Mouse (Mus musculus): Measurements from ENCODE around the gene Clptm1. TPM values are rescaled to one million over a fixed set of nuclear protein-coding genes. Genes with fewer than 3 reads are reported as not detected.
A peak's percentile ranks its signal among the peaks of the same experiment; 100 is the strongest.
"Not testable (repeated sequence)": the region's sequence is repeated elsewhere in the genome, so short reads cannot be mapped to it uniquely, and the experiment has no call there.

Clptm1 gene
- total RNA-seq, 4 experiments from 2014 or later: 140 to 150 (median 146) TPM

DNA sequence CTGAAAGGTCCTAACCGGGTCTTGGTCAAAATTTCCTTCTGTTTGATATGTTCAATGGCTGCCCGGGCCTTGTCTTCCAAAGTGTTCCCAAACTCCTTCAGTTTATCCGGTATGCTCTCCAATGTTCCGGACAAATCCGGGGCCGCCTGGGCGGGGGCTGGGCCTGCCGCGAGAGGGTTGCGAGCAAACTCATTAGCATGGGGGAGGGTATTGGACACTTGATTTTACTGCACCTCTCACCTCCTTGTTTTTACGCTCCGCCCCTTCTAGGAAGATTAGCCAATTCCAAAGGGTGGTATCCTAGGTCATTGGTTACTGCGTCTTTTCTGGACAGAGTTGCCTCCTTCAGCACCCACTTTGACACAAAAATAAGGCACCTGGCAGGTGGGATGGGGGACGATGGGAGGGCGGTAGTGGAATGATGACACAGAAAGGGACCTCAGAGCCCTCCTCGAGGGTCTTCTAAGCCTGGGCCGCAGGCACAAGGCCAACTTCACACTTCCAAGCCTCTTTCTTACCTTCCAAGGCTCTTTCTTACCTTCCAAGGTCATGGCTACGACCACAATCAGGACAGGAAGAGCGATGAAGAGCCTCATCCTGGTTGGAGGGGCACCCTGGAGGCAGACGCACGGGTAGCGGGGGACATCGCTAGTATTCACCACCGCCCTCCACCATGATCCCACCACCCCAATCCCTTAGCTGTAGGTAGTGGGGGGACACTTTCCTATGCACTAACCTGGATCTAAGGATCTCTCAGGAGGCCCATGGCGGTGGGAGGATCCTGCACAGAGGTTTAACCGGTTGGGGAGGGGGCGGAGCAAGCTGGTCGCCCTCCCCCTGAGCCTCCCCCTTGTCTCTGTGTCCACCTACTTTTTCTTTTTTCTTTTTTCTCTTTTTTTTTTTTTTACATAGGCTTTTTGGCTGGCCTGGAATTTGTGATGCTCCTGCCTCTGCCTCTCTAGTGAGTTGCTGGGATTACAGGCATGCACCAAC, 27.3 kb upstream of the Clptm1 start, which contains the start of gene Apoc1:
Apoc1 (minus strand) TSS at position 788 of the 993 bp plus-strand sequence.
- no peak for DNase-seq (ENCODE audit: low spot score in 2 of 2)

DNA sequence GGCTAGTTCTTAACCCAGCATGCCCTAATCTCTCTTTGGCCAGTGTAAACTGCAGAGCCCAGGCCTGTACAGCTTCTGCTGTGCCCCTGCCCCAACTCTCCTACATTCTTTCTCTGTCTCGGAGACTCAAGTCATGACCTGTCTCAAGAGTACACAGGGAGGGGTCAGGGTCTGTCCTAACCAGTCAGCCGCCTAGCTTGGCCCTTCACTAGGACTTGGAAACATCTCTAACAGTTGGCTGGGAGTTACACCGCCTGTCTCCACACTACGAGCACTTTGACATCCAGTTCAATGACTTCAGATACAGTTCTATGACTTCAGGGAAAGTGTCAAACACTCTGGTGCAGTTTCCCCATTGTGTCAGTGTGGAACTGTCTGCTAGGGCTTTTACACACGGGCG, 26.6 kb upstream of the Clptm1 start:
- no peak for DNase-seq (ENCODE audit: low spot score in 2 of 2)

GRCm38 (mm10) chr7:19690845-19691244, 26.0 kb upstream of the Clptm1 start:
- no peak for DNase-seq (ENCODE audit: low spot score in 2 of 2)

DNA sequence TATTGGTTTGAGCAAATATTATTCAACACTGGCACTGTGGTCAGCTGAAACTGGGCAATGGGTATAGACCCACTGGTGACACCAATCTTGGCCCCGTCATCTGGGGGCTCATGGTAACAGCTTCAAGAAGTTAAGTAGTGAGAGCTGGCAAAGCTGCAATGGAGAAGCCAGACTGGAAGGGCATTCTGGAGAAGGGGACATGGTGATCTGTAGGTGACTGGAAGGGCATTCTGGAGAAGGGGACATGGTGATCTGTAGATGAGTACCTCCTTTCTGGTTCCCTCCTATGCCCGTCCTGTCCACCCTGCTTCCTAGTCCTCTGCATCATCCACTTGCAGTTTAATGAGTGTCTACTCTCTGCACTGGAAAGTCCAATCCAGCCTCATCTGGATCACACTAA, 23.8 kb upstream of the Clptm1 start:
- no peak for DNase-seq (ENCODE audit: low spot score in 2 of 2)

DNA sequence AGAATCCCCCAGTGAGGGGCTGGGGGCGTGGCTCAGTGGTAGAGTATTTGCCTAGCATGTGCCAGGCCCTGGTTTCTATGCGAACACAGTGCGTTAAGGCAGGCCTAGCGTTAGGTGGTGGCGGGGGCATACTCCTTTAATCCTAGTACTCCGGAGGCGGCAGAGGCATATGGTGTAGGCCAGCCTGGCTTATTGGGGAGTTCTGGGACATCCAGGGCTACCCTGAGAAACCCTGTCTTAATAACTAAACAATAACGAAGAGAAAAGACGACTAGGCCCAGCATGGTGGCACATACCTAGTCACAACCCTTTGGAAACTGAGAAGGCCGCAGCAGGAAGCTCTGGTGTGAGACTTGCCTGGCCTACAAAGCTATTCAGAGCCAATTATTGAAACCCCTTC, 23.3 kb upstream of the Clptm1 start:
- no peak for DNase-seq (ENCODE audit: low spot score in 2 of 2)

DNA sequence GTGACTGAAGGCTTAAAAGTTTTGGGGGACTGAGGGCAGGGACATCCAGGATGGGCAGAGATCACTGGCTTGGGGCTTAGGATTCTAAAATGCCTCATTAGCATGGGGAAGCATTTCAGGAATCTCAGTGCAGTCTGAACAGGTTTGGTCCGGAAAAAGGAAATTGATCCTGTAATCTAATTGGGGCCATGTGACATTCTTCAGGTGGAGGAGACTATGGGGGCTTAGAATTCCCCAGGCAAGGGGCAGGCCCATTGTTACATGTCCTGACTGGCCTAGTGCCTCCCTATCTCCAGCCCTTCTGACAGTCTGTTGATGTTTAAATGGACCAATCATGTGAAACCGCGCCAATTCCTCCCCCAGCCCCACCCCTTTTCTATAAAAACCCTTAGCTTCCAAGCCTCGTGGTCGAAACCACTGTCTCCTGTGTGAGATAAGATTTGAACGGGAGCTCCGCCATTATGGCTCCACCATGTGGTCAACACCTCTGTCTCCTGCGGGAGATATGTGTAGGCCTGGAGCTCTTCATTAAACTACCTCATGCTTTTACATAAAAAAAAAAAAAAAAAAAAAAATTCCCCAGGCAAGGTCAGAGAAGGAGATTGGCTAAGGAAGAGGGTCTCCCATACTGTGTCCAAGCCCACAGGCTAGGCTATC, 22.2 kb upstream of the Clptm1 start:
- not testable (repeated sequence) for DNase-seq (ENCODE audit: low spot score in 2 of 2)

DNA sequence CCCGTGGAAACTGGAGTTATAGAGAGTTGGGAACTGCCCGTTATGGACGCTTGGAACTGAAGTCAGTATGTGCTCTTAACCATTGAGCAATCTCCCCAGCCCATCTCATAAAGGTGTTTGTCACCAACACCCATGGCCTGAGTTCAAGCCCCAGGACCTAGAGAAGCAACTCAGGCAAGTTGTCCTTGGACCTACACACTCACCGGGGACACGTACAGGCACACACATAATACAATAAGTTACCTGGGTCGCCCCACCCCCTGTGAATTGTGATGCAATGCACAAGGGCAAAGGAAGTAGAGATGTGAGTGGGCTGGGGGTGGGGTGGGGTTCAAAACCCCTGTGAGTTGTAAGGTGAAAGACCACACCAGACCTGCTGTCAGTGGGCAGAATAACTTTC, 21.7 kb upstream of the Clptm1 start:
- no peak for DNase-seq (ENCODE audit: low spot score in 2 of 2)

- no peak for DNase-seq (ENCODE audit: low spot score in 2 of 2)
Observed at GRCm38 (mm10) chr7:19685374-19685773, 20.5 kb upstream of the Clptm1 start.

DNA sequence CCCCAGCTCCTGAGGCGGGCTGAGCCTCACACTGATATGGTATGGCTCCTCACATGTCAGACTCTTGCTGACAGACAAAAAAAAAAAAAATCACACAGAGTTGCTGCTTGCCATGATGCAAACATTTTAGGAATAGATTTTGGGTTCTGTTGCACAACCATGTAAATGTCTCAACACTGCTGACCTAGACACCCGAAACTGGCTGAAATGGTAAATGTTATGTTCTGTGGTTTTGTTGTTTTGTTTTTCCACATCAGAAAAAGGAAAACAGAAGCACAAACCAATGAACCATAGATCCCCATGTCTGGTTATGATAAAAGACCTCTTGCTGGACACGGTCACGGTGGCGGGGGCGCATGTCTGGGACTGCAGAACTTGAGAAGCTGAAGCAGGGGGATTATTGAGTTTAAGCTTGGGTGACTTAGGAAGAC, 19.0 kb upstream of the Clptm1 start:
- DNase-seq (ENCODE audit: low spot score in 2 of 2): no peak

DNA sequence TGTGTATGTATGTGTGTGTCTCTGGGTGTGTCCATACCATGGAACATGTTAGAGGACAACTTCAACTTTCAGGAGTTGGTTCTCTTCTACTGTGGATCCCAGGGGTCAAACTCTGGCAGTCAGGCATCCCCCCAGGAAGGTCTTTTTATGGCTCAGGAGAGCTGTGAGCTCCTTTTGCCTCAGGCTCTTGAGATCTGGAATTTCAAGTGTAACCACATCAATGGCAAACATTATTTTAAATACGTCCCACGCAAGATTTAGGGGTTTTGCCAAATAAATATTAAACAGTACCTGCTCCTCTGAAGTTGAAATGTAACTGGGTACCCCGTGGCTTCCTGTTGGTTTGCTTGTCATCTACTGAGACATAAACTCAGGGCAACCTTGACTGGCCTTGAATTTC, 18.1 kb upstream of the Clptm1 start:
- no peak for DNase-seq (ENCODE audit: low spot score in 2 of 2)

- no peak for DNase-seq (ENCODE audit: low spot score in 2 of 2)
Observed at GRCm38 (mm10) chr7:19681202-19681694, 16.4 kb upstream of the Clptm1 start, which contains the start of the genes Gm44805 and Apoc4. Gm44805 (minus strand) TSS chr7:19681423. Apoc4 (minus strand) TSS chr7:19681479.

- DNase-seq (ENCODE audit: low spot score in 2 of 2): no peak
Observed at GRCm38 (mm10) chr7:19680702-19681101, 15.9 kb upstream of the Clptm1 start.

DNA sequence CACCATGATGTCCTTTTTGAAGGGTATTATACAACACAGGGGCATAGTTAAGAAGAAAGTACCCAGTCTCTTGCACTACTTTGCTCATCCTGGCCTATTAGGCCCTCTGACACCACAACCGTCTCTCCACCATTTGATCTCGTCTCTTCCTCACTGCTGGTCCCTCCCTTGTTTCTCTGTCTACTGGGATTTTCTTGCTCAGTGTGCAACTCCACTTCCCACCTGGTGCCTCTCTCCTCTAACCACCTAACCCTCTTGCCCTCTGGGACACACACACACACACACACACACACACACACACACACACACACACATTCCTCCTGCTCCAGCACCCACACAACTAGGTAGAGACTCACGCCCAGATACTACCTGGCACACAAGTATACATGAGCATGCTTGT, 14.1 kb upstream of the Clptm1 start:
- no peak for DNase-seq (ENCODE audit: low spot score in 2 of 2)

DNA sequence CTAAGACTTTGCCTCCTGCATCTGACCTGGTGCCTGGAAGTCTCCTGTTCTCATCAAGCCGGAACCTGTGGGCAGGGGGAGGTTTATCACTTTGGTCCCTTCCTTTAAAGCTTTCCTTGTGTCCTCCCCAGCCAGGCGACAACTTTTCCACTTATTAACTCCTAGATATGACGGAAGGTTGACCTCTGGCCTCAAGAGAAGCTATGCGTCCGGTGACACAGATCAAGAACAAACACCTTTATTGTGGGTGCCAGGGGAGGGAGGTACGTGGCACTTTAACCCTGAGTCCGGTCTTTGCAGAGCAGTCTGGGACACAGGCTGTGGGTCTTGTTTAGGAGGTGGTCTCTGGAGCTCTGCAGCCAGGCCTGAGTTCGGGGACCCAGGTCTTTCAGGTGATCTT, 13.0 kb upstream of the Clptm1 start, which contains the start of gene Apoc2:
Apoc2 (minus strand) TSS at position 70 of the 400 bp plus-strand sequence.
- DNase-seq (ENCODE audit: low spot score in 2 of 2): no peak

DNA sequence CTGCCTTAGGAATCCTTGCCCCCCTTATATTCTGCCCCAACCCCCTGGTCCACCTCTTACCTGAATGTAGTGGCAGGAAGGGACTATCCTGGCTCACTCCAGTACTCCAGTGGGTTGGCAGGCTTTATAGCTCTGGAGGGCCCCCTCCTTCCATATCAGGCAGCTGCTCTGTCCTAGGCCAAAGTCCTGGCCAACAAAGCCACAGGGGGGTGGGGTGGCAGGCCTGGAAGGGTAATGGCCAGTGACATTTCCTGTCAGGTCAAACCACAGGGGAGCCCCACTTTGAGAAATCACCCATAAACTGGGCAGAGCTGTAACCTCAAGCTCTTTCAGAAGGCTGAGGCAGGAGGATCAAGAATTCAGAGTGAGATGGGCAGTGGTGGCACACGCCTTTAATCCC, 11.8 kb upstream of the Clptm1 start:
- DNase-seq (ENCODE audit: low spot score in 2 of 2): no peak

DNA sequence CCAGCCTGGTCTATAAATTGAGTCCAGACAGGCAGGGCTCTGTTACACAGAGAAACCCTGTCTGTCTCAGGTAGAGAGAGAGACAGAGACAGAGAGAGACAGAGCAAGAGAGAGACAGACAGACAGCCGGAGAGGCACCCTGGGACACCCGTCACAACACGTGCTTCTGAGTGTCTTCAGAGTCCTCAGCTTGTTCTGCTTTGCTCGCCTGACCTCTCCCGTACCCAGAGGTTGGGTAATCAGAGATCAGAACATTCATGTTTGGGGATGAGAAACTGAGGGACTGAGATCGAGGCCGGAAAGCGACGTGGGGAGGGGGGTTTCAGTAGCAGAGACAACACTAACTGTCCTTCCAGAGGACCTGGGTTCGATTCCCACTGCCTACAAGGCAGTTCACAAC, 11.0 kb upstream of the Clptm1 start:
- DNase-seq (ENCODE audit: low spot score in 2 of 2): no peak

- DNase-seq (ENCODE audit: low spot score in 2 of 2): no peak
Observed at GRCm38 (mm10) chr7:19673083-19673699, 8.4 kb upstream of the Clptm1 start.

DNA sequence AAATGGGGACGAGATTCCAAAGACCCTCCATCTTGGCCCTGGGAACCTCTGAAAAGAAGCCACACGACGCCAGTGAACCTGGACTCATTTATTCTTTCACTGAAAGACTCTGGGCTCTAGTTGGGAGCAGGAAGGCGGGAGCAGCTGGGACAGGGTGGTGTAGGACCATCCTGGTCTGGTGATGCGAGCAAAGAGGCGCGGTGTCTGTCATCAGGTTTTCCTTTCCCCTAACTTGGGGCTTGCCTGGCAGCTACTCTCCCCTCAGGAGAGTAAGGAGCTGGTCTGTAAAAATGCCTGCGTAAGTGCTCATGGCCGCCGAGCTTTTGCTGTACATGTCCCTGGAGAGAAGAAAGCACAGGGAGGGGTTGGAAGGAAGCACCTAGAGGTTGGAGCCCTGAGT, 6.7 kb upstream of the Clptm1 start:
- DNase-seq (ENCODE audit: low spot score in 2 of 2): no peak

GRCm38 (mm10) chr7:19668947-19669721, 4.3 kb upstream of the Clptm1 start:
- peak; percentile 94 to 96 for DNase-seq (ENCODE audit: low spot score in 2 of 2)

- DNase-seq (ENCODE audit: low spot score in 2 of 2): no peak
Observed at GRCm38 (mm10) chr7:19667434-19667833, 2.6 kb upstream of the Clptm1 start.

GRCm38 (mm10) chr7:19666750-19667149, 1.9 kb upstream of the Clptm1 start:
- no peak for DNase-seq (ENCODE audit: low spot score in 2 of 2)

Measured in layer of hippocampus, adult 8-10 months (tissue).